Mouse (Mus musculus) intestine, embryonic 14.5 days (tissue): ENCODE data around the gene Cpn1. TPM values are rescaled to one million over a fixed set of nuclear protein-coding genes. Genes with fewer than 3 reads are reported as not detected.
"Not testable (repeated sequence)": the region's sequence is repeated elsewhere in the genome, so short reads cannot be mapped to it uniquely, and the experiment has no call there.

Experiments used
- ATAC-seq: fragments of 200-750 bp; cut with Nextera tagmentation; replicated peaks from 2 replicates; pipeline ENCODE4 v1.8.0; 2017; ENCODE audit warnings: low read depth, moderate number of reproducible peaks, moderate TSS enrichment, moderate library complexity; ENCODE audit not compliant: low FRiP score, low TSS enrichment
- DNase-seq: peaks from one replicate; pipeline ENCODE4 v3.0.0-alpha.2; 2018; ENCODE audit warnings: low spot score
- H3K27ac ChIP-seq: fragments of 300-500 bp; sonication (generic); 2 replicates; pipeline ENCODE4 v1.5.1; 2014; ENCODE audit warnings: low read depth, mild to moderate bottlenecking, control low read depth
- H3K27me3 ChIP-seq: fragments of 300-500 bp; sonication (generic); replicated peaks from 2 replicates; pipeline ENCODE4 v1.6.1; 2014; ENCODE audit warnings: low read length, control low read depth; ENCODE audit not compliant: control insufficient read depth, insufficient read depth
- H3K36me3 ChIP-seq: fragments of 300-500 bp; sonication (generic); 2 replicates; pipeline ENCODE4 v1.6.1; 2014; ENCODE audit warnings: low read length, control low read depth; ENCODE audit not compliant: control insufficient read depth, insufficient read depth
- H3K4me1 ChIP-seq: fragments of 300-500 bp; sonication (generic); replicated peaks from 2 replicates; pipeline ENCODE4 v1.6.1; 2014; ENCODE audit warnings: low read length, control low read depth, mixed read lengths; ENCODE audit not compliant: control insufficient read depth, insufficient read depth
- H3K4me2 ChIP-seq: fragments of 300-500 bp; sonication (generic); 2 replicates; pipeline ENCODE4 v1.6.1; 2014; ENCODE audit warnings: low read length
- H3K4me3 ChIP-seq: fragments of 300-500 bp; sonication (generic); 2 replicates; pipeline ENCODE4 v1.5.1; 2014; ENCODE audit warnings: low read depth, low read length, control low read depth, mixed read lengths
- H3K9ac ChIP-seq: fragments of 300-500 bp; sonication (generic); 2 replicates; pipeline ENCODE4 v1.6.1; 2014; ENCODE audit warnings: mild to moderate bottlenecking, low read length
- H3K9me3 ChIP-seq: fragments of 300-500 bp; sonication (generic); 2 replicates; pipeline ENCODE4 v1.6.1; 2016; ENCODE audit warnings: low read length, control low read depth; ENCODE audit not compliant: control insufficient read depth
- WGBS: fragments of 180-500 bp; shearing (Covaris S2); extraction: QIAGEN DNeasy Blood & Tissue Kit; methylation state at CpG from one replicate; pipeline ENCODE4 v1.1.7; 2014; 5-methylcytosine and 5-hydroxymethylcytosine counted together
- polyA plus RNA-seq: library from polyadenylated mRNA; unstranded; fragments of >200 nt; fragmentation: Nextera tagmentation; extraction: Ambion mirVana; gene quantifications from 2 replicates; pipeline ENCODE4 v1.2.1, GENCODE M21; 2014

Gene Cpn1
- polyA plus RNA-seq, 1 experiment from 2014 or later, result 15.5 TPM

GRCm38 (mm10) chr19:43959162-43959561 is 27.2 kb downstream of the Cpn1 start:
- H3K36me3 ChIP-seq, result no peaks in the 10 kb centered on the region
- H3K27ac ChIP-seq, result no peak overlapping the region
- H3K4me1 ChIP-seq, result peaks cover 6% of the 10 kb centered on the region
- H3K9ac ChIP-seq, result no peak overlapping the region
- no peak overlapping the region for H3K4me2 ChIP-seq
- H3K4me3 ChIP-seq, result no peak overlapping the region
- no peak for ATAC-seq
- no peaks in the 10 kb centered on the region for H3K27me3 ChIP-seq
- peak; percentile 86 for DNase-seq
- H3K9me3 ChIP-seq, result 0 out of 2 replicates have a peak, but pooled peaks cover 2% of the 10 kb centered on the region
- 28% methylated on average over 2 of the region's 2 CpGs for WGBS

DNA sequence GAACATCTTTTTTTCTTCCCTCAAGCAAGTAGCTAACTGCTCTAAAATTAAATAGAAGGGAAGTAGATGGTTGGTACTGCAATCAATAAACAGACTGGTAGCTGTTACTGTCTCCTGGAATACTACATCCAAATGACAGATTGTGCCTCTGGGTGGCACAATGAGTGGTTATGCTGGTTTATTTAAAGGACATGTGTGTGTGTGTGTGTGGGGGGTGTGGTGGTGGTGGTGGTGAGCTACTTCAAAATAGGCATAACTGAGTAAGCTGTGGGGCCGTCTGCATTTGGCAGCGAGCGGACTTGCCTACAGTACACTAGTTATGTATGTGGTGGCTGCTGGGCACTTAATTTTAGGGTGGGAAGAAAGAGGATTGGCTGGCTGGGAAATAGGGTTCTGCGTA is 28.5 kb downstream of the Cpn1 start:
- DNase-seq, result no peak
- WGBS, result 82% methylated on average over 4 of the region's 4 CpGs

DNA sequence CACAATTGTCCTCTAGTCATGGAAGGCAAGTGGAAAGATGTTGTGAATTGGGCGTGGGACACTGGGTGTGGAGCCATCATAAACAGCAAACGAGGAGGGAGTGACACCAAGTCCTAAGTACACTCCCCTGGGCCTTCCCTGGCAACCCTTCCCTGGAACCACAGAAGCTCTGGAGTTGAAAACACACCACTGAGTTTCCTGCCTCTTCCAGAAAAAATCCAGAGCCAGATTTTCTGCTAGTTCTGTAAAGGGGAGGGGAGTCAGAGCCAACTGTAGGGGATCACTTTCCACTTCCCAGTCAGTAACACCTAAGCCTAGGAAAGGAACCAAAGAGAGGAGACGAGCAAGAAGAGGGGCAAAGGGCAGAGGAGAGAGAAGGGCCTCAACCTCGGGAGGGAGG is 29.0 kb downstream of the Cpn1 start:
- no peak overlapping the region for H3K27ac ChIP-seq
- WGBS, result 18% methylated on average over 4 of the region's 4 CpGs
- no peak for ATAC-seq
- H3K4me3 ChIP-seq, result no peak overlapping the region
- peaks cover 6% of the 10 kb centered on the region for H3K4me1 ChIP-seq
- no peaks in the 10 kb centered on the region for H3K27me3 ChIP-seq
- no peak for DNase-seq
- no peak overlapping the region for H3K4me2 ChIP-seq
- no peaks in the 10 kb centered on the region for H3K36me3 ChIP-seq
- H3K9ac ChIP-seq, result no peak overlapping the region
- H3K9me3 ChIP-seq, result 0 out of 2 replicates have a peak, but pooled peaks cover 2% of the 10 kb centered on the region

More for the DNA sequence above, 28.5 kb downstream of the Cpn1 start:
- Histone ChIP-seq H3K4me1 (peaks cover 6% of the 10 kb centered on the region), H3K4me2 (no peak overlapping the region), H3K4me3 (no peak overlapping the region), H3K9ac (no peak overlapping the region), H3K27ac (no peak overlapping the region), H3K9me3 (0 out of 2 replicates have a peak, but pooled peaks cover 2% of the 10 kb centered on the region), H3K36me3 (no peaks in the 10 kb centered on the region), H3K27me3 (no peaks in the 10 kb centered on the region)
- no peak for ATAC-seq

GRCm38 (mm10) chr19:43955266-43955665 is 31.1 kb downstream of the Cpn1 start:
- Histone ChIP-seq H3K27ac (no peak overlapping the region), H3K4me1 (peaks cover 6% of the 10 kb centered on the region), H3K4me3 (no peak overlapping the region), H3K36me3 (no peaks in the 10 kb centered on the region), H3K4me2 (no peak overlapping the region), H3K27me3 (no peaks in the 10 kb centered on the region), H3K9ac (no peak overlapping the region), H3K9me3 (no peaks in the 10 kb centered on the region)
- DNase-seq (no peak), ATAC-seq (no peak)
- 82% methylated on average over 5 of the region's 5 CpGs for WGBS

DNA sequence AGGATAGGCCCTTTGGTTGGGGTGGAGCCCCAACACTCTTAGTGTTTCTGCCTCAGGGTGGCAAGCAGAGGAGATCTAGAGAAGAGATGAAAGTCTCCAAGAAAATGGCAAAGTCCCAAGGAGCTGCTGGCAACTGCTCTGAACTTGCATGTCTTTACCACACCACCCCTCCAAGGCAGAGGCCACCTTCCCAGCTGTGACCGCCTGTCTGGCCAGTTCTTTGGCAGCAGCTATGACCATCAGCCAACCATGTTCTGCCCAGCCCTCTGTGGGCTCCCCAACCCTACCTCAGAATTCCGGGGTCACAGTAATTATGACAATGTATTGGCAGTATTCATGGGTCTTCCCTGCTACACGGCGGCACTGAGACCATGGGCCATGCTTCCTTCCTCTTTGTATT is 31.5 kb downstream of the Cpn1 start:
- DNase-seq, result no peak
- WGBS, result 78% methylated on average over 4 of the region's 4 CpGs
- H3K4me2 ChIP-seq, result no peak overlapping the region
- no peak overlapping the region for H3K4me3 ChIP-seq
- peaks cover 6% of the 10 kb centered on the region for H3K4me1 ChIP-seq
- no peak overlapping the region for H3K9ac ChIP-seq
- H3K27ac ChIP-seq, result no peak overlapping the region
- no peaks in the 10 kb centered on the region for H3K9me3 ChIP-seq
- no peaks in the 10 kb centered on the region for H3K36me3 ChIP-seq
- no peaks in the 10 kb centered on the region for H3K27me3 ChIP-seq
- no peak for ATAC-seq

DNA sequence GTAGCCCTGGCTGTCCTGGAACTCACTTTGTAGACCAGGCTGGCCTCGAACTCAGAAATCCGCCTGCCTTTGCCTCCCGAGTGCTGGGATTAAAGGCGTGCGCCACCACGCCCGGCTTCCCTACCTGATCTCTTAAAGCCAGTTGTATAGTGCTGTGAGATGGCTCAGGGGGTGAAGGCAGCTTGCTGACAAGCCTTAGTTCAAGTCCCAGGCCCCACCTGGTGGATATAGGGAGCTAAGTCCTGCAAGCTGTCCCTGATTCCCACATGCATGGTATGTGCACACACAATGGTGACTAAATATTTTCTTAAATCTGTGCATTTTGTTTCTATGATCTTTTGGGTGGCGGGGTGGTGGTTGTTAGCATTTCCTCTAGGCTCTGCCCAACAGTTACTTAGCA is 33.4 kb downstream of the Cpn1 start:
- not testable (repeated sequence) for H3K4me3 ChIP-seq, H3K9me3 ChIP-seq, H3K27ac ChIP-seq, H3K27me3 ChIP-seq, H3K9ac ChIP-seq, H3K36me3 ChIP-seq, DNase-seq, H3K4me1 ChIP-seq, H3K4me2 ChIP-seq, ATAC-seq
- WGBS, result 85% methylated on average over 8 of the region's 8 CpGs

- H3K27me3 ChIP-seq, result no peaks in the 10 kb centered on the region
- 13% methylated on average over 12 of the region's 12 CpGs for WGBS
These were observed 37.1 kb downstream of the Cpn1 start for GRCm38 (mm10) chr19:43949111-43949810.

DNA sequence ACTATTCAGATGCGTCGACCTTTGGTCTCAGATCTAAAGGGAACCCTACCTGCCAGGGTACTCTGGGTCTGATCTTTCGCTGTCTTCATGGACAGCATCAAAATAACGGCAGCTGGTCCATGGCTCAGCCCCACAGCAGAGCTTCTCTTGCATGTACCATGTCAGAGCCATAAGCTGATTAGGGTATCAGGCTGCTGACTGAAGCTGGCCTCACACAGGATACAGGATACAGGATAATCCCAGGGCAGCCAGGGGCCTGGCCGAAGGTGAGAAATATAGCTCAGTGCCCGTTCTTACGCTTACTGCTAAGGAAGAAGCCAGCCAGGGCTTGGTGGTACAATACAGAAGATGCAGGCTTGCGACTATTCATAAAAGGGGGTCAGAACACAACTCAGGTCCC is 41.8 kb downstream of the Cpn1 start:
- Histone ChIP-seq H3K4me1 (no peaks in the 10 kb centered on the region), H3K27me3 (no peaks in the 10 kb centered on the region), H3K36me3 (no peaks in the 10 kb centered on the region), H3K9ac (no peak overlapping the region), H3K9me3 (no peaks in the 10 kb centered on the region), H3K27ac (no peak overlapping the region), H3K4me2 (no peak overlapping the region), H3K4me3 (no peak overlapping the region)
- no peak for DNase-seq
- ATAC-seq, result no peak
- 86% methylated on average over 8 of the region's 8 CpGs for WGBS

More at GRCm38 (mm10) chr19:43949111-43949810, 37.1 kb downstream of the Cpn1 start:
- Histone ChIP-seq H3K27ac (no peak overlapping the region), H3K9ac (no peak overlapping the region), H3K36me3 (no peaks in the 10 kb centered on the region), H3K4me1 (no peaks in the 10 kb centered on the region), H3K9me3 (no peaks in the 10 kb centered on the region), H3K4me3 (no peak overlapping the region), H3K4me2 (no peak overlapping the region)
- DNase-seq, result no peak
- peak; percentile 80 for ATAC-seq

GRCm38 (mm10) chr19:43943076-43943475 is 43.3 kb downstream of the Cpn1 start:
- Histone ChIP-seq H3K4me2 (no peak overlapping the region), H3K4me3 (no peak overlapping the region), H3K36me3 (no peaks in the 10 kb centered on the region), H3K27ac (no peak overlapping the region), H3K4me1 (peaks cover 14% of the 10 kb centered on the region), H3K9ac (no peak overlapping the region), H3K9me3 (no peaks in the 10 kb centered on the region), H3K27me3 (no peaks in the 10 kb centered on the region)
- DNase-seq (no peak), ATAC-seq (no peak)
- 66% methylated on average over 16 of the region's 16 CpGs for WGBS
